Mouse (Mus musculus): ENCODE measurements at regions not wholly inside any gene's neighbourhood (a gene's known extent, or its start where the extent isn't known, plus 50 kb on each side); places are given as distances from the start of the nearest gene placed in this dataset.

- no peak for ATAC-seq (ENCODE audit: low FRiP score)
- Histone ChIP-seq H3K9ac (replicated peaks) (no peak overlapping the region), H3K27ac (replicated peaks) (no peak overlapping the region), H3K4me1 (no peaks in the 10 kb centered on the region), H3K36me3 (no peaks in the 10 kb centered on the region), H3K4me2 (no peak overlapping the region), H3K9me3 (replicated peaks) (no peaks in the 10 kb centered on the region), H3K4me3 (replicated peaks) (no peak overlapping the region), H3K27me3 (replicated peaks) (no peaks in the 10 kb centered on the region)
- 87% methylated on average over 2 of the region's 2 CpGs for WGBS
These were observed 172.6 kb upstream of the F930015N05Rik start for GRCm38 (mm10) chr11:64609043-64609442.

GRCm38 (mm10) chr11:64610724-64611123 lies 174.3 kb upstream of the F930015N05Rik start:
- WGBS = 93% methylated on average over 3 of the region's 3 CpGs
- H3K4me1 ChIP-seq = no peaks in the 10 kb centered on the region
- H3K27me3 ChIP-seq (replicated peaks) = no peaks in the 10 kb centered on the region
- no peak overlapping the region for H3K9ac ChIP-seq (replicated peaks)
- no peak for ATAC-seq (ENCODE audit: low FRiP score)
- no peaks in the 10 kb centered on the region for H3K36me3 ChIP-seq
- H3K27ac ChIP-seq (replicated peaks) = no peak overlapping the region
- H3K9me3 ChIP-seq (replicated peaks) = no peaks in the 10 kb centered on the region
- no peak overlapping the region for H3K4me3 ChIP-seq (replicated peaks)
- no peak overlapping the region for H3K4me2 ChIP-seq

GRCm38 (mm10) chr11:64615140-64615539 lies 178.7 kb upstream of the F930015N05Rik start:
- ATAC-seq (ENCODE audit: low FRiP score) = no peak
- no peak overlapping the region for H3K4me2 ChIP-seq
- 88% methylated on average over 1 of the region's 1 CpGs for WGBS
- H3K9me3 ChIP-seq (replicated peaks) = no peaks in the 10 kb centered on the region
- H3K27me3 ChIP-seq (replicated peaks) = no peaks in the 10 kb centered on the region
- H3K4me3 ChIP-seq (replicated peaks) = no peak overlapping the region
- H3K36me3 ChIP-seq = no peaks in the 10 kb centered on the region
- H3K27ac ChIP-seq (replicated peaks) = no peak overlapping the region
- no peak overlapping the region for H3K9ac ChIP-seq (replicated peaks)
- 0 out of 2 replicates have a peak, but pooled peaks cover 4% of the 10 kb centered on the region for H3K4me1 ChIP-seq

- Histone ChIP-seq H3K4me1 (0 out of 2 replicates have a peak, but pooled peaks cover 4% of the 10 kb centered on the region), H3K36me3 (no peaks in the 10 kb centered on the region), H3K27me3 (replicated peaks) (no peaks in the 10 kb centered on the region), H3K4me2 (no peak overlapping the region), H3K9me3 (replicated peaks) (no peaks in the 10 kb centered on the region), H3K4me3 (replicated peaks) (no peak overlapping the region), H3K9ac (replicated peaks) (no peak overlapping the region), H3K27ac (replicated peaks) (no peak overlapping the region)
- ATAC-seq (ENCODE audit: low FRiP score) = no peak
- 47% methylated on average over 5 of the region's 5 CpGs for WGBS
These were observed 182.4 kb upstream of the F930015N05Rik start for GRCm38 (mm10) chr11:64618631-64619385.

- 84% methylated on average over 7 of the region's 7 CpGs for WGBS
- Histone ChIP-seq H3K4me3 (replicated peaks) (no peak overlapping the region), H3K36me3 (no peaks in the 10 kb centered on the region)
These were observed 190.7 kb upstream of the F930015N05Rik start for GRCm38 (mm10) chr11:64627180-64627579.

GRCm38 (mm10) chr11:64640947-64641346 lies 204.5 kb upstream of the F930015N05Rik start:
- Histone ChIP-seq H3K9ac (replicated peaks) (no peak overlapping the region), H3K4me3 (replicated peaks) (no peak overlapping the region), H3K36me3 (no peaks in the 10 kb centered on the region), H3K4me1 (no peaks in the 10 kb centered on the region), H3K4me2 (no peak overlapping the region), H3K27ac (replicated peaks) (no peak overlapping the region), H3K27me3 (replicated peaks) (no peaks in the 10 kb centered on the region), H3K9me3 (replicated peaks) (no peaks in the 10 kb centered on the region)
- WGBS = 28% methylated on average over 4 of the region's 4 CpGs
- ATAC-seq (ENCODE audit: low FRiP score) = no peak

More at GRCm38 (mm10) chr11:64627180-64627579, 190.7 kb upstream of the F930015N05Rik start:
- Histone ChIP-seq H3K27me3 (replicated peaks) (no peaks in the 10 kb centered on the region), H3K9me3 (replicated peaks) (no peaks in the 10 kb centered on the region), H3K9ac (replicated peaks) (no peak overlapping the region), H3K4me1 (no peaks in the 10 kb centered on the region), H3K27ac (replicated peaks) (no peak overlapping the region), H3K4me2 (no peak overlapping the region)
- ATAC-seq (ENCODE audit: low FRiP score) = no peak

- H3K27me3 ChIP-seq (replicated peaks) = no peaks in the 10 kb centered on the region
- no peak for ATAC-seq (ENCODE audit: low FRiP score)
- 86% methylated on average over 5 of the region's 5 CpGs for WGBS
- no peak overlapping the region for H3K9ac ChIP-seq (replicated peaks)
- no peaks in the 10 kb centered on the region for H3K9me3 ChIP-seq (replicated peaks)
- no peaks in the 10 kb centered on the region for H3K4me1 ChIP-seq
- H3K4me2 ChIP-seq = no peak overlapping the region
- H3K4me3 ChIP-seq (replicated peaks) = no peak overlapping the region
- H3K36me3 ChIP-seq = no peaks in the 10 kb centered on the region
- no peak overlapping the region for H3K27ac ChIP-seq (replicated peaks)
These were observed 206.7 kb upstream of the F930015N05Rik start for GRCm38 (mm10) chr11:64643171-64643570.

- Histone ChIP-seq H3K9ac (replicated peaks) (no peak overlapping the region), H3K4me1 (no peaks in the 10 kb centered on the region), H3K36me3 (no peaks in the 10 kb centered on the region), H3K4me2 (no peak overlapping the region), H3K27me3 (replicated peaks) (no peaks in the 10 kb centered on the region), H3K9me3 (replicated peaks) (no peaks in the 10 kb centered on the region), H3K4me3 (replicated peaks) (no peak overlapping the region), H3K27ac (replicated peaks) (no peak overlapping the region)
- 52% methylated on average over 2 of the region's 2 CpGs for WGBS
- ATAC-seq (ENCODE audit: low FRiP score) = no peak
These were observed 211.5 kb upstream of the F930015N05Rik start for GRCm38 (mm10) chr11:64647938-64648337.

GRCm38 (mm10) chr11:64650571-64651282 lies 214.3 kb upstream of the F930015N05Rik start:
- Histone ChIP-seq H3K9ac (replicated peaks) (no peak overlapping the region), H3K4me3 (replicated peaks) (no peak overlapping the region), H3K9me3 (replicated peaks) (no peaks in the 10 kb centered on the region), H3K27ac (replicated peaks) (no peak overlapping the region), H3K27me3 (replicated peaks) (no peaks in the 10 kb centered on the region), H3K4me2 (no peak overlapping the region), H3K4me1 (no peaks in the 10 kb centered on the region), H3K36me3 (no peaks in the 10 kb centered on the region)
- no peak for ATAC-seq (ENCODE audit: low FRiP score)
- WGBS = 84% methylated on average over 10 of the region's 10 CpGs

- no peaks in the 10 kb centered on the region for H3K4me1 ChIP-seq
- H3K4me3 ChIP-seq (replicated peaks) = no peak overlapping the region
- no peaks in the 10 kb centered on the region for H3K36me3 ChIP-seq
- no peaks in the 10 kb centered on the region for H3K9me3 ChIP-seq (replicated peaks)
- no peak overlapping the region for H3K27ac ChIP-seq (replicated peaks)
- no peak overlapping the region for H3K9ac ChIP-seq (replicated peaks)
- no peak for ATAC-seq (ENCODE audit: low FRiP score)
- no peaks in the 10 kb centered on the region for H3K27me3 ChIP-seq (replicated peaks)
- no peak overlapping the region for H3K4me2 ChIP-seq
These were observed 216.4 kb upstream of the F930015N05Rik start for GRCm38 (mm10) chr11:64652811-64653210.

- Histone ChIP-seq H3K4me1 (no peaks in the 10 kb centered on the region), H3K9ac (replicated peaks) (no peak overlapping the region), H3K36me3 (no peaks in the 10 kb centered on the region), H3K4me3 (replicated peaks) (no peak overlapping the region), H3K4me2 (no peak overlapping the region), H3K27ac (replicated peaks) (no peak overlapping the region), H3K27me3 (replicated peaks) (no peaks in the 10 kb centered on the region), H3K9me3 (replicated peaks) (no peaks in the 10 kb centered on the region)
- ATAC-seq (ENCODE audit: low FRiP score) = no peak
- WGBS = 100% methylated on average over 1 of the region's 1 CpGs
These were observed 218.7 kb upstream of the F930015N05Rik start for GRCm38 (mm10) chr11:64655162-64655561.

- WGBS = 26% methylated on average over 6 of the region's 6 CpGs
These were observed 226.7 kb upstream of the F930015N05Rik start for GRCm38 (mm10) chr11:64663166-64663565.

More at GRCm38 (mm10) chr11:64663166-64663565, 226.7 kb upstream of the F930015N05Rik start:
- Histone ChIP-seq H3K9me3 (replicated peaks) (no peaks in the 10 kb centered on the region), H3K27ac (replicated peaks) (no peak overlapping the region), H3K4me2 (no peak overlapping the region), H3K4me3 (replicated peaks) (no peak overlapping the region), H3K4me1 (0 out of 2 replicates have a peak, but pooled peaks cover 5% of the 10 kb centered on the region), H3K9ac (replicated peaks) (no peak overlapping the region), H3K27me3 (replicated peaks) (no peaks in the 10 kb centered on the region), H3K36me3 (no peaks in the 10 kb centered on the region)
- ATAC-seq (ENCODE audit: low FRiP score) = no peak
